Mouse (Mus musculus) right cerebral cortex, adult 2 months (tissue): ENCODE results near the gene Fam107b.
"Not testable (repeated sequence)": the region's sequence is repeated elsewhere in the genome, so short reads cannot be mapped to it uniquely, and the experiment has no call there.

Experiments used
- DNase-seq, 2 experiments: peaks; one replicate each; pipeline ENCODE4 v3.0.0; 2021 to 2022; ENCODE audit warnings: low spot score in 2 of 2

The Fam107b gene

GRCm38 (mm10) chr2:3658900-3659299, 88.6 kb downstream of the Fam107b start:
- DNase-seq, result no peak

GRCm38 (mm10) chr2:3659300-3659910, 89.1 kb downstream of the Fam107b start:
- no peak for DNase-seq

DNA sequence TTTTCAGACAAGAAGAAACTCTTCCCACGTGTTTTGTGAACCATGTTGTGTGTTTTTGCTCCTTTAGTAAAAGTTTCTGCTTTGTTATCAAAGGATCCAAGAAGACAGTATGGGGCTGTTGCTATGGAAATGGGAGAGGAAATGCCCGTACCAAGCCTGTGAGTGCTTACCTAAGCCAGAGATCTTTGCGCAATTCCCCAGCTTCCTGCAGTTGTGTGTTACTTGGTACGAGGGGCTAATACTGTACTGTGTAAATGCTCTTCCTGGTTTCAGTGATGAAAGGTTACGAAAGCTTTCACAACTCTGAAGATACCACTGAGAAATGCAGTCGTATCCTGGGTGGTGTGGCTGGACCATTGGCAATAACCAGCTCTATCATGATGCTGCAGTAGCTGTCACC, 93.8 kb downstream of the Fam107b start:
- no peak for DNase-seq

DNA sequence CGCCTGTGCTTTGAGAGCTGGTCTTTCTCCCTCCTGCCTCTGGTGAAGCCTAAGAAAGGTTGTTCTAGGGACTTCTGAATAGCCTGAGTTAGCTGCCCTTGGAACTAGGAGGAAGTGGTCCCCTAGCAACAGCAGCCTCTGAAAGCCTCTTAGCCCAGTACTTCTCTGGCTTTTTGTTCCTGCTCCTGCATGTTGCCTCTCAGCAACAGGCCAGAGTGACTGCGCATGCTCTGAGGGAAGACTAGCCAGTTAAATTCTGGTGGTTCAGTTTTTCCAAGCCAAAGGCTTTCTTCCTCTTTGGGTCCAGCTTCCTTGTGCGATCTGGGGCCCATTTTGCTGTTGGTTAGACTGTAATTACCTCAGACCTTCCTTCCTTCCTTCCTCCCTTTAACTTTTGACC, 98.4 kb downstream of the Fam107b start:
- DNase-seq, result peak; percentile 36 to 38

DNA sequence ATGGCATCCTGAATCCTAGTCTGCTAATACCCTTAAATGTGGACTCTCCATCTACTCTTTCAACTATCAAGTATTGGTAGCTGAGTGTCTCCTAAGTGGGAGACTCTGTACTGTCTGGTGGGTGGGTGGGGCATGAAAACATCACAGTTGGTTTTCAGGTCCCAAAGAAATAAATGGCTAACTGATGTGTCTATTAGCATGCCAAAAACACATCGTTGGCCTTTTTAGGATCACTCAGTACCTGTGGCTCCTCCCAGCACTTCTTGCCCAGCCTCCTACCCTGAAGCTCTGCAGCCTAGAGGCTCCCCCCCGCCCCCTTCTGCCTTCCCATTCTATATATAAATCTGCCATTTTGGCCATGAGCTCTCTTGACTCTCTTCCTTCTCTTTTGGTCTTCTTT, 99.4 kb downstream of the Fam107b start:
- no peak for DNase-seq

- DNase-seq, result no peak
These were observed 102.5 kb downstream of the Fam107b start for GRCm38 (mm10) chr2:3672654-3673367.

- DNase-seq, result no peak
These were observed 105.2 kb downstream of the Fam107b start for GRCm38 (mm10) chr2:3675481-3675880.

DNA sequence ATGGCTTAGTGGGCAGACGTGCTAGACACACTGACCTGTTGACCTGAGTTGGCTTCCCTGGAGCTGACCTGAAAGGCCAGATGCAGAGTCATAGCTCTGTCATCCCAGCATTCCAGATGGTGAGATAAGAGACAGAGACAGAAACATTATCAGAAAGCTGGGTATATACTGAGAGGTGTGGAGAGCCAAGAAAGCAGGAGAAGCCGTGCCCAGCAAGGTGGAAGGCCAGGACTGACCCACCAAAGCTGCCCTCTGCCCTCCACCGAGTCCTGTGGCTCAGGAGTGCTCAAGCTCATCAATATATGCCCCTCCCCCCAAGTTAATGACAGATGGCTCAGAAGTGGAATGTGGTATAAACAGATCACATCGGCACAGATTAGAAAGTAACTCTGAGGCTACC, 112.4 kb downstream of the Fam107b start:
- DNase-seq, result no peak

DNA sequence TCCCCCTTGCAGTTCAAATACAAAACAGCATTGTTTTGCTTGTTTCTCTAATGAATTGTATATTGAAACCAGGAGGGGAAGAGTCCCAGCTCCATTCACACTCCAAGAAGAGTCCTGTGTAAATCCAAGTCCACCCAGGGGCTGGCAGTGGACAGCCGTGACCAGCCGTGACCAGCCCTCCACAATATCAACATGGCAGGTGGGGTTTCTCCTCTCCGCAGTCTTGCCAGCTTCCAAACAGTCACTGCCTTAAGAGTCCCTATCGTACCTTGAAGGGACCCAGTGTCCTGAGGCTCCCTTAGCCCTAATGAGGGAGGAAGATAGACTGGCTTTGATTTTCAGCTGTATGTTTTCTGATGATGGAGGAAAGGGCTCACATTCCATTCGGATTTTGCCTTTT, 113.1 kb downstream of the Fam107b start:
- no peak for DNase-seq

DNA sequence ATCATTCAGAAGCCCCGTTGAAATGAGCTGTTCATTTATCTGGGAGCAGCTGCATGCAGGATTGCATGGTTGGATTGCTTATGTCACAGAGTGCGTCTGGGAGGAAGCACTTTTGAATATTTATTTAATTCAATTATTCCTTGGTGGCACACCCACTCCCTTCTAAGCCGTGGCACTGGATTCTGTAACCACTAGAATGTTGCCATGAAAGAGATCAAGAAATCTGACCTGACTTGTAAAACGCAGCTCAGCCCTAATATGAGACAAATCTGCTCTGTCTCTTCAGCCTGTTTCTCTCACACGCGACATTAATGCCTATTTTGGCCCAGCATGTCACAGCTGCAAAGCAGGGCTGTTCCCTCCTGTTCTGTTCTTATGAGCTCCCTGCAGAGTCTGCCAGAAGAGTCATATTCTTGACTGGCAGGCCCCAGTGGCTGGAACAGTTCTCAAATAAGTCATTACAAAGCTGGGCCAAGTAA, 113.5 kb downstream of the Fam107b start:
- no peak for DNase-seq

GRCm38 (mm10) chr2:3690221-3690620, 119.9 kb downstream of the Fam107b start:
- DNase-seq, result no peak

- DNase-seq, result no peak
These were observed 122.5 kb downstream of the Fam107b start for GRCm38 (mm10) chr2:3692833-3693232.

DNA sequence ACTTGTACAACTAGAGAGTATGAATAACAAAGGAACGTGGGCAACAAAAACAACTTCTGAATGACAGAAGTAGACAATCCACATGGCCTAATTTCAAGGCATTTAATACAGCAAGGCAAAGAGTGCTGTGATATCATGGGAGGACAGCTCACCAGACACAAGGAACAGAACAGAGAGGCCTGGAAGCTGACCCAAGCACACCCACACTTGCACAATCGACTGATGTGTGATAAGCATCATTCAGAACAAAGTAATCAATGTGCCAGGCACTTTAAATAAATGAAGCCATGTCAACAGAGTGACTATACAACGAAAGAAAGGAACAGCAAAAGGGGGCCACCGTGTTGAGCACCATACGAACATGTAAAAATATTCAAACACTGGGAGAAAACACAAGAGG, 125.6 kb downstream of the Fam107b start:
- no peak for DNase-seq

DNA sequence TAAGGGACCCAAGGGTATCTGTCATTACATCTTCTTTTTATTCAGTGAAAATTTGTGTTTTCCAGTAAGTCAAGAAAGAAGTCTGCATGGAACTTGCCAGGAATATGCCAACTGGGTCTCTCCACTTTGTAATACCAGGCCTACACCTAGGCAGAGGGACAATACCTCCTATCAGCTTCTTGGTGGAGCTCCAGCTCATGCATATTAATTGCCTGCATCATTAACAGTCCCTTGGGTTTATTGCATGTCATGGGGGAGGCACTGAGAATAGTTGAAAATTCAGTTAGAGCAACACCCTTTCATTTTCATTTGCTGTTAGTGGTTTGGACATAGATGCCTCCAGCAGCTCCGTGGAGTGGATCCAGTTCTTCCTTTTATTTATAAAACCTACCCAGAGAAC, 130.1 kb downstream of the Fam107b start:
- DNase-seq, result no peak

DNA sequence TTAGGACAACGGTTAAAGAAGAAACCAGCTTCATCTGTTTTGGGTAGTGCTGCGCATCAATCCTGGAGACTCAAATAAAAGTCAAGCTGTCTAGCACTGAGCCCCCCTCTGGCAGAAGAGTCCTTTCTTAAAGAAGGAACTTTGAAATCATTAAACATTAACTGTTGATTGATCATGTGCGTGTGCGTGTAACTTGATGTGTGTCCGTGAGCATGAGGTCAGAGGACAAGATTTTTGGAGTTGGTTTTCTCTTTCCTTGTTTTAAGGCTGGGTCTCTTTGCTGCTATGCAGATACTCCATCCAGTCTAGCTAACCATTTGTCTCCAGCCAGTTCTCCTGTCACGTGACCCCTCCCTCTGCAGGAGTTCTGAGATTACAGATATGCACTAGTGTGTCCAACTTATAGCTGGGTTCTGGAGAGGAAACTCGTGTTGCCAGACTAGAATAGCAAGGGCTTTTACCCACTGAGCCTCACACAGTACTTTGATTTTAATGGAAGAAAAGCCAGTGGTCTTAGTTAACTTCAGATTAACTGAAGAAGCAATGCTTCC, 132.4 kb downstream of the Fam107b start:
- DNase-seq, result no peak

DNA sequence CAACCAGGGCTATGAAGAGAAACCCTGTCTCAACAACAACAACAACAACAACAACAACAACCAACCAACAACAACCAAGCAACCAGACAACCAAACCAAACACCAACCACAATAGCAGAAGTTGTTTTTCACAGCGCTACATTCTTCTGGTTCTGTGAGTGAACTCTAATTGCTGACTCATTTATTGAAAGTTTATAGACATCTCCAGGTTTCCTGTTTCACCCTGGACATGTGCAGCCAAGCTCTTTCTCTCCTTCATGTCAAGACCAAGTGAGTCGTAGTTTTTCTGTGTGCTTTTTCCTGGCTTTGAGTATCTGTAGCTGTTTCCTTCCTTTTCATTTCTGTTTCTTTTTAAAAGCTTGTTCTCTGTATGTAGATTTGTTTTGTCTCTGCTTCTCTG, 133.5 kb downstream of the Fam107b start:
- no peak for DNase-seq

GRCm38 (mm10) chr2:3704311-3705162, 134.2 kb downstream of the Fam107b start:
- no peak for DNase-seq

GRCm38 (mm10) chr2:3705283-3705682, 135.0 kb downstream of the Fam107b start:
- not testable (repeated sequence) for DNase-seq

DNA sequence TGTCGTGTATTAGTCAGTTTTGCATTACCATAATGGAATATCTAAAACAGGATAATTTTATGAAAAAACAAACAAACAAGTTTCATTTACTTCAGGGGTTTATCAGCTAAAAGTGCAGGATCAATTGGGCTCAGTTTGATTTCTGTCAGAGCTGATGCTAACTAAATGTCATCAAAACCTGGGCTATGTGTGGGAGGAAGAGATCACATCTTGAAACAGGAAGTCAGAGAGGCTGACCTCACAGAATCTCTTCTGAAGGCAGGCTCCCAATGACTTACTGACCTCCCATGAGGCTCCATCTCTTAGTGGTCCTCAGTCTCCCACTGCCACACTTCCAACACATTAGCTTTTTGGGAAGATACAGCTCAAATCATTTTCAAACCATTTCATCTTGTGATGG, 136.9 kb downstream of the Fam107b start:
- DNase-seq, result no peak

DNA sequence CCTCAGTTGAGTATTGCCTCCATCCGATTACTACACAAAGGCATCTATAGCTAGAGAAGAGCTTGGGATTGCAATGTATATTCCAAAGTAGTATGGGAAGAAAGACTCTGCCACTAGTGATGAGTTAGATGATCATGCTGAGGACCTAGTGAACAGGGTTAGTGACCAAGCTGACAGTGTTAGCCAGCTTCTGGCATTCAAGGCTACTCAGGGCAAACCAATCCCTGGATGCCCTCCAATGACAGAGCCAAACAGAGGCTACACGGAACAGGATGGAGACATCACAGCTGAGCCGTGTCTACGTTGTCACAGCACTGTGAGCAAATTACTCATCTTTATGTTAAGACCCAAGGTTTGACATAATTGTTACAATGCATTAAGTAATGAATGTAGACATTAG, 138.3 kb downstream of the Fam107b start:
- no peak for DNase-seq

- DNase-seq, result no peak
These were observed 139.6 kb downstream of the Fam107b start for GRCm38 (mm10) chr2:3709882-3710281.

DNA sequence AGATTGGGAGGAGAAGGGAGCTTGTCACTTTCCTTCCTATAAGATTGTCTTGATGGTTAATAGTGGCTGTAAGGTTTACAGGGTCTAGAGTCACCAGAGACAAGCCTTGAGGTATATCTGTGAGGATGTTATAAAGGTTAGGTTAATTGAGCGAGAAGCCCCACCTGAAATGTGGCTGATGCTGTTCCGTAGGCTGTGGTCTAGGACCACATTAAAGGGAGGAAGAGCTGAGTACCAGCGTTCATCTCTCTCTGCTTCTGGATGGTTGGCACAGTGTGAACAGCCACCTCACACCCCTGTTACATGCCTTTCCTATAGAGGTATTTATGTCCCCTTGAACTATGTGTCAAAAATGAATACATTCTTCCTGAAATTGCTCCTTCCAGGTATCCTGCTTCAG, 140.2 kb downstream of the Fam107b start:
- no peak for DNase-seq
